Mouse (Mus musculus): Measurements from ENCODE around the gene Nup210l. TPM values are rescaled to one million over a fixed set of nuclear protein-coding genes. Genes with fewer than 3 reads are reported as not detected.

Nup210l gene
- total and polyA plus RNA-seq, 2 experiments = 0.01 to 0.09 TPM

GRCm38 (mm10) chr3:90132745-90133144 is 28.8 kb downstream of the Nup210l start:
- Histone ChIP-seq H3K79me2 (ENCODE audit: control insufficient read depth, insufficient read depth, low read length) (no peaks in the 10 kb centered on the region), H3K4me1 (ENCODE audit: control insufficient read depth, insufficient read depth, low read length) (peaks cover 3% of the 10 kb centered on the region; the same call in 1 of the 2 replicates), H3K27ac (replicated peaks; ENCODE audit: insufficient read depth, low read depth, low read length) (no peak overlapping the region), H3K9ac (ENCODE audit: low read depth, low read length) (no peak overlapping the region), H3K36me3 (ENCODE audit: control insufficient read depth, insufficient read depth, low read length) (no peaks in the 10 kb centered on the region), H3K4me3 (ENCODE audit: insufficient read depth, low read depth, low read length) (no peak overlapping the region), H3K27me3 (ENCODE audit: control insufficient read depth, insufficient read depth, low read length) (no peaks in the 10 kb centered on the region)
- DNase-seq (ENCODE audit: extremely low read depth, low read depth, low spot score) = no peak
- WGBS = 88% methylated on average over 3 of the region's 3 CpGs
- TF ChIP-seq POLR2A (IDR thresholded peaks at IDR 0.05; ENCODE audit: extremely low read depth, insufficient read depth, low read length) = no peak
- TF ChIP-seq CTCF (IDR thresholded peaks at IDR 0.05; ENCODE audit: low read depth, low read length) = no peak

GRCm38 (mm10) chr3:90133331-90133730 is 29.4 kb downstream of the Nup210l start:
- Histone ChIP-seq H3K9ac (ENCODE audit: low read depth, low read length) (no peak overlapping the region), H3K4me1 (ENCODE audit: control insufficient read depth, insufficient read depth, low read length) (peaks cover 3% of the 10 kb centered on the region; the same call in 1 of the 2 replicates), H3K36me3 (ENCODE audit: control insufficient read depth, insufficient read depth, low read length) (no peaks in the 10 kb centered on the region), H3K27ac (replicated peaks; ENCODE audit: insufficient read depth, low read depth, low read length) (no peak overlapping the region), H3K79me2 (ENCODE audit: control insufficient read depth, insufficient read depth, low read length) (no peaks in the 10 kb centered on the region), H3K27me3 (ENCODE audit: control insufficient read depth, insufficient read depth, low read length) (no peaks in the 10 kb centered on the region), H3K4me3 (ENCODE audit: insufficient read depth, low read depth, low read length) (no peak overlapping the region)
- TF ChIP-seq POLR2A (IDR thresholded peaks at IDR 0.05; ENCODE audit: extremely low read depth, insufficient read depth, low read length) (no peak), CTCF (IDR thresholded peaks at IDR 0.05; ENCODE audit: low read depth, low read length) (no peak)
- WGBS = 100% methylated on average over 1 of the region's 1 CpGs
- DNase-seq (ENCODE audit: extremely low read depth, low read depth, low spot score) = no peak

- no peak for DNase-seq (ENCODE audit: extremely low read depth, low read depth, low spot score)
- 73% methylated on average over 3 of the region's 3 CpGs for WGBS
- Histone ChIP-seq H3K79me2 (ENCODE audit: control insufficient read depth, insufficient read depth, low read length) (no peaks in the 10 kb centered on the region), H3K4me1 (ENCODE audit: control insufficient read depth, insufficient read depth, low read length) (peaks cover 3% of the 10 kb centered on the region; the same call in 1 of the 2 replicates), H3K36me3 (ENCODE audit: control insufficient read depth, insufficient read depth, low read length) (no peaks in the 10 kb centered on the region), H3K9ac (ENCODE audit: low read depth, low read length) (no peak overlapping the region), H3K4me3 (ENCODE audit: insufficient read depth, low read depth, low read length) (no peak overlapping the region), H3K27ac (replicated peaks; ENCODE audit: insufficient read depth, low read depth, low read length) (no peak overlapping the region), H3K27me3 (ENCODE audit: control insufficient read depth, insufficient read depth, low read length) (no peaks in the 10 kb centered on the region)
- TF ChIP-seq POLR2A (IDR thresholded peaks at IDR 0.05; ENCODE audit: extremely low read depth, insufficient read depth, low read length) (no peak), CTCF (IDR thresholded peaks at IDR 0.05; ENCODE audit: low read depth, low read length) (no peak)
These were observed 30.6 kb downstream of the Nup210l start for GRCm38 (mm10) chr3:90134483-90134882.

- TF ChIP-seq CTCF (IDR thresholded peaks at IDR 0.05; ENCODE audit: low read depth, low read length) = no peak
- TF ChIP-seq POLR2A (IDR thresholded peaks at IDR 0.05; ENCODE audit: extremely low read depth, insufficient read depth, low read length) = no peak
- H3K27ac ChIP-seq (replicated peaks; ENCODE audit: insufficient read depth, low read depth, low read length) = no peak overlapping the region
- H3K9ac ChIP-seq (ENCODE audit: low read depth, low read length) = no peak overlapping the region
- no peaks in the 10 kb centered on the region for H3K36me3 ChIP-seq (ENCODE audit: control insufficient read depth, insufficient read depth, low read length)
- no peak overlapping the region for H3K4me3 ChIP-seq (ENCODE audit: insufficient read depth, low read depth, low read length)
- no peaks in the 10 kb centered on the region for H3K27me3 ChIP-seq (ENCODE audit: control insufficient read depth, insufficient read depth, low read length)
- 16% methylated on average over 5 of the region's 5 CpGs for WGBS
- DNase-seq (ENCODE audit: extremely low read depth, low read depth, low spot score) = peak; percentile 71
- no peaks in the 10 kb centered on the region for H3K79me2 ChIP-seq (ENCODE audit: control insufficient read depth, insufficient read depth, low read length)
- peaks cover 3% of the 10 kb centered on the region; the same call in 1 of the 2 replicates for H3K4me1 ChIP-seq (ENCODE audit: control insufficient read depth, insufficient read depth, low read length)
These were observed 31.1 kb downstream of the Nup210l start for GRCm38 (mm10) chr3:90134993-90135392.

GRCm38 (mm10) chr3:90136660-90137059 is 32.7 kb downstream of the Nup210l start:
- Histone ChIP-seq H3K27me3 (ENCODE audit: control insufficient read depth, insufficient read depth, low read length) (no peaks in the 10 kb centered on the region), H3K9ac (ENCODE audit: low read depth, low read length) (no peak overlapping the region), H3K4me3 (ENCODE audit: insufficient read depth, low read depth, low read length) (no peak overlapping the region), H3K36me3 (ENCODE audit: control insufficient read depth, insufficient read depth, low read length) (no peaks in the 10 kb centered on the region), H3K79me2 (ENCODE audit: control insufficient read depth, insufficient read depth, low read length) (no peaks in the 10 kb centered on the region), H3K4me1 (ENCODE audit: control insufficient read depth, insufficient read depth, low read length) (peaks cover 3% of the 10 kb centered on the region; the same call in 1 of the 2 replicates), H3K27ac (replicated peaks; ENCODE audit: insufficient read depth, low read depth, low read length) (no peak overlapping the region)
- no peak for DNase-seq (ENCODE audit: extremely low read depth, low read depth, low spot score)
- WGBS = 61% methylated on average over 13 of the region's 13 CpGs
- TF ChIP-seq CTCF (IDR thresholded peaks at IDR 0.05; ENCODE audit: low read depth, low read length) (no peak), POLR2A (IDR thresholded peaks at IDR 0.05; ENCODE audit: extremely low read depth, insufficient read depth, low read length) (no peak)

DNA sequence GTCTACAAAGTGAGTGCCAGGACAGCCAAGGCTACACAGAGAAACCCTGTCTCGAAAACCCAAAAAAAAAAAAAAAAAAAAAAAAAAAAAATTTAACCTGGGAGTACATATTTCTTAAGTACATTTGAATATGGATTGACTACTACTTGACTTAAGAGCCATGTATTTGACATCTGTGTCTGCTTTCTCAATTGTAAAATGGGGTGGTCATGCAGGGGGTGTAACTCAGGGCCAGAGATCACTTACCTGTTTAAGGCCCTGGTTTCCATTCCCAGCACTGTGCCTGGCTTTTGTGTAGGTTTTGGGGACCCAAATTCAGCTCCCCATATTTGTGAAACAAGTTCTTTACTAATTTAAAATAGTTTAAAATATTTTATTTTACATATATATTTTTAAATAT is 33.7 kb downstream of the Nup210l start:
- Histone ChIP-seq H3K36me3 (ENCODE audit: control insufficient read depth, insufficient read depth, low read length) (no peaks in the 10 kb centered on the region), H3K4me3 (ENCODE audit: insufficient read depth, low read depth, low read length) (no peak overlapping the region), H3K9ac (ENCODE audit: low read depth, low read length) (no peak overlapping the region), H3K27me3 (ENCODE audit: control insufficient read depth, insufficient read depth, low read length) (no peaks in the 10 kb centered on the region), H3K4me1 (ENCODE audit: control insufficient read depth, insufficient read depth, low read length) (peaks cover 3% of the 10 kb centered on the region; the same call in 1 of the 2 replicates), H3K79me2 (ENCODE audit: control insufficient read depth, insufficient read depth, low read length) (no peaks in the 10 kb centered on the region), H3K27ac (replicated peaks; ENCODE audit: insufficient read depth, low read depth, low read length) (no peak overlapping the region)
- WGBS = no CpG with 5 or more reads among the region's 1 CpGs
- no peak for TF ChIP-seq CTCF (IDR thresholded peaks at IDR 0.05; ENCODE audit: low read depth, low read length)
- TF ChIP-seq POLR2A (IDR thresholded peaks at IDR 0.05; ENCODE audit: extremely low read depth, insufficient read depth, low read length) = no peak
- no peak for DNase-seq (ENCODE audit: extremely low read depth, low read depth, low spot score)

All from liver, adult 2 months (tissue).